Mouse (Mus musculus): ENCODE data around the gene Gm45062.

DNA sequence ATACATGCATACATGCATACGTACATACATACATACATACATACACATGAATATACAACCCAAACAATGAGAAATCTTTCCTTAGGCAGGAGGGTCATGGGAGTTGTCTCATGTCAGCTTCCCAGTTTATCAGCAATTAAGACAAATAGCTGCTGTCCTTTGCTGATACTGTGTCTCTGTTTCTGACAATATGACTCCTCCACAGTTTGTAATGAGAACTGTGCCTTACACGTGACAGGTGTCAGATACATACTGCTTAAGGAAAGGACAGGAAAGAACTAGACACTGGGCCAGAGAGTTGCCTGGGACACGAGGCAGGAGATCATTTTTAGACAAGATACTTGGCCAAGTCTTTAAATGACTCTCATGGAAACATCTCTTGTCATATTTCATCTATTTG, 215.1 kb downstream of the Gm45062 start:
- TF ChIP-seq TAL1 (IDR thresholded peaks at IDR 0.05; ENCODE audit: low read length) (no peak), GATA1 (IDR thresholded peaks at IDR 0.05; ENCODE audit: low read length) (no peak)

Measured in erythroblast, embryonic 14.5 days (primary cell).